Mouse (Mus musculus): ENCODE data around the gene Csnk1g2.
"Not testable (repeated sequence)": the region's sequence is repeated elsewhere in the genome, so short reads cannot be mapped to it uniquely, and the experiment has no call there.

Gene Csnk1g2

GRCm38 (mm10) chr10:80623457-80624191 lies 986 bp downstream of the Csnk1g2 start:
- DNase-seq (ENCODE audit: low spot score in 2 of 2), result no peak

- no peak for DNase-seq (ENCODE audit: low spot score in 2 of 2)
Measured at GRCm38 (mm10) chr10:80625764-80626163, 3.1 kb downstream of the Csnk1g2 start.

GRCm38 (mm10) chr10:80627685-80628084 lies 5.0 kb downstream of the Csnk1g2 start:
- DNase-seq (ENCODE audit: low spot score in 2 of 2), result no peak

GRCm38 (mm10) chr10:80628925-80629324 lies 6.3 kb downstream of the Csnk1g2 start:
- DNase-seq (ENCODE audit: low spot score in 2 of 2), result no peak

- no peak for DNase-seq (ENCODE audit: low spot score in 2 of 2)
Measured at GRCm38 (mm10) chr10:80635345-80635744, 12.7 kb downstream of the Csnk1g2 start.

GRCm38 (mm10) chr10:80646936-80647335 lies 24.3 kb downstream of the Csnk1g2 start:
- DNase-seq (ENCODE audit: low spot score in 2 of 2), result no peak

- DNase-seq (ENCODE audit: low spot score in 2 of 2), result not testable (repeated sequence)
Measured at GRCm38 (mm10) chr10:80649910-80650309, 27.3 kb downstream of the Csnk1g2 start.

- DNase-seq (ENCODE audit: low spot score in 2 of 2), result no peak
Measured at GRCm38 (mm10) chr10:80650392-80650791, 27.8 kb downstream of the Csnk1g2 start.

GRCm38 (mm10) chr10:80653156-80653720 lies 30.6 kb downstream of the Csnk1g2 start:
- DNase-seq (ENCODE audit: low spot score in 2 of 2), result no peak

GRCm38 (mm10) chr10:80654866-80655265 lies 32.2 kb downstream of the Csnk1g2 start:
- DNase-seq (ENCODE audit: low spot score in 2 of 2), result no peak

GRCm38 (mm10) chr10:80655406-80656129 lies 32.9 kb downstream of the Csnk1g2 start:
- no peak for DNase-seq (ENCODE audit: low spot score in 2 of 2)

GRCm38 (mm10) chr10:80656130-80656862 lies 33.7 kb downstream of the Csnk1g2 start:
- DNase-seq (ENCODE audit: low spot score in 2 of 2), result peak; percentile 76 to 86

- DNase-seq (ENCODE audit: low spot score in 2 of 2), result no peak
Measured at GRCm38 (mm10) chr10:80656863-80657623, 34.4 kb downstream of the Csnk1g2 start, which contains the start of gene Btbd2. Gene Btbd2, minus strand, starts transcription at chr10:80657071.

- no peak for DNase-seq (ENCODE audit: low spot score in 2 of 2)
Measured at GRCm38 (mm10) chr10:80658194-80658840, 35.7 kb downstream of the Csnk1g2 start.

- DNase-seq (ENCODE audit: low spot score in 2 of 2), result no peak
Measured at GRCm38 (mm10) chr10:80658841-80659202, 36.2 kb downstream of the Csnk1g2 start.

- DNase-seq (ENCODE audit: low spot score in 2 of 2), result peak; percentile 60 to 68
Measured at GRCm38 (mm10) chr10:80659213-80659612, 36.6 kb downstream of the Csnk1g2 start.

GRCm38 (mm10) chr10:80661149-80661548 lies 38.5 kb downstream of the Csnk1g2 start:
- DNase-seq (ENCODE audit: low spot score in 2 of 2), result no peak

GRCm38 (mm10) chr10:80663485-80664196 lies 41.0 kb downstream of the Csnk1g2 start:
- DNase-seq (ENCODE audit: low spot score in 2 of 2), result no peak

- peak in 1 of 2 experiments; percentile 21 for DNase-seq (ENCODE audit: low spot score in 2 of 2)
Measured at GRCm38 (mm10) chr10:80664197-80665015, 41.8 kb downstream of the Csnk1g2 start.
